Mouse (Mus musculus) testis, adult 2 months (tissue): ENCODE data around the gene Ell.

Experiments
- CTCF ChIP-seq: fragments of 200-500 bp; IDR thresholded peaks from 2 replicates; pipeline ENCODE4 v1.5.1; 2012; ENCODE audit warnings: low read depth, mild to moderate bottlenecking, inconsistent platforms, low read length, moderate library complexity; ENCODE audit not compliant: control insufficient read depth, insufficient read depth, insufficient replicate concordance
- POLR2A ChIP-seq: fragments of 200-500 bp; IDR thresholded peaks from 2 replicates; pipeline ENCODE4 v1.6.1; 2012; ENCODE audit warnings: low read depth, mild to moderate bottlenecking, inconsistent platforms, low read length, moderate library complexity; ENCODE audit not compliant: control insufficient read depth

DNA sequence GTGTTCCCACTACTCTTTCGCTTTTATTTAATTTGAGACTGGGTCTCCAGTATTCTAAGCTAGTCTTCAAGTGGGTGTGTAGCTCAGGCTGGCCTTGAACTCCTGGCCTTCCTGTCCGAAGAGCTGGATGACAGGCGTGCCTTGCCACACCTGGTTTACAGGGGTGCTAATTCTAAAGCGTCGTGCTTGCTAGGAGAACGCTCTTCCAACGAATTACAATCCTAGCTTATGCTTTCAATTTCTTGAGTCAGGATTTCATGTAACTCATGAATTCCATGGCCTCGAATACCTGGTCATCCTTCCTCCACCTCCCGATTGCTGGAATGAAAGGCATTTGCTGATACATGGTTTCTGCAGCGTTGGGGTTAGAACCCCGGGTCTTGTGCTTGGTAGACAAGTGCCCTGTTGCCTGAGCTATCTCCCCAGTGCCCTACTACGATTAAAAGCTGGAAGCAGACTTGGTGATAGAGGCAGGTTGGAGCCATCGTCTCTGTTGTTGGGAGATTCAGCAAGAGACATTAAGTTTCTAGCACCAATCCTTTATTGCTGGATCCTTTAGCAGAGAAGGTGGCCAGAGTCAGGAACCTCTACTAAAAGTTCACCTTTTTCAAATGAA lies 11.0 kb upstream of the Ell start:
- TF ChIP-seq POLR2A (no peak), CTCF (no peak)
